Mouse (Mus musculus) MEL (cell line): ENCODE data around the gene Gm28305.

Experiments used
- CHD2 ChIP-seq: IDR thresholded peaks from 2 replicates; pipeline ENCODE4 v1.6.1; 2011; ENCODE audit warnings: low read length, improper control_type of control experiment
- CTCF ChIP-seq, 3 experiments: IDR thresholded peaks in 2 of 3; conservative IDR thresholded peaks in 1 of 3; 2 replicates each; pipeline ENCODE4 v1.5.1; 2011 to 2012; ENCODE audit warnings: low read length in 3 of 3, low read depth in 2 of 3, mild to moderate bottlenecking in 2 of 3, improper control_type of control experiment in 1 of 3, inconsistent platforms in 1 of 3, mixed read lengths in 1 of 3, moderate library complexity in 1 of 3; ENCODE audit not compliant: control insufficient read depth in 1 of 3, insufficient read depth in 1 of 3, poor library complexity in 1 of 3, severe bottlenecking in 1 of 3
- E2F4 ChIP-seq: IDR thresholded peaks from 2 replicates; pipeline ENCODE4 v1.6.1; 2011; ENCODE audit warnings: low read depth, low read length, improper control_type of control experiment, borderline replicate concordance
- EP300 ChIP-seq, 2 experiments: IDR thresholded peaks; 2 replicates each; pipeline ENCODE4 v1.6.1; 2011; ENCODE audit warnings: improper control_type of control experiment in 2 of 2, low read length in 2 of 2, low read depth in 1 of 2, mild to moderate bottlenecking in 1 of 2
- POLR2A ChIP-seq, 2 experiments: IDR thresholded peaks; 2 replicates each; pipeline ENCODE4 v1.6.1; 2011 to 2012; ENCODE audit warnings: low read length in 2 of 2, mild to moderate bottlenecking in 2 of 2, control low read depth in 1 of 2, improper control_type of control experiment in 1 of 2, low read depth in 1 of 2, moderate library complexity in 1 of 2; ENCODE audit not compliant: control insufficient read depth in 1 of 2, insufficient read depth in 1 of 2, poor library complexity in 1 of 2
- SIN3A ChIP-seq: IDR thresholded peaks from 2 replicates; pipeline ENCODE4 v1.6.1; 2012; ENCODE audit warnings: low read length, improper control_type of control experiment, inconsistent platforms
- TBP ChIP-seq: IDR thresholded peaks from 2 replicates; pipeline ENCODE4 v1.8.0; 2011; ENCODE audit warnings: low read depth, low read length, improper control_type of control experiment
- TCF12 ChIP-seq: IDR thresholded peaks from 2 replicates; pipeline ENCODE4 v1.6.1; 2014; ENCODE audit warnings: low read depth, mild to moderate bottlenecking, inconsistent platforms, low read length, improper control_type of control experiment, moderate library complexity
- USF1 ChIP-seq: IDR thresholded peaks from 2 replicates; pipeline ENCODE4 v1.6.1; 2014; ENCODE audit warnings: low read depth, mild to moderate bottlenecking, inconsistent platforms, low read length, improper control_type of control experiment, moderate library complexity
- ZKSCAN1 ChIP-seq: IDR thresholded peaks from 2 replicates; pipeline ENCODE4 v1.6.1; 2012; ENCODE audit warnings: low read depth, mild to moderate bottlenecking, inconsistent platforms, low read length, improper control_type of control experiment, moderate library complexity
- ZMIZ1 ChIP-seq: IDR thresholded peaks from 2 replicates; pipeline ENCODE4 v1.6.1; 2012; ENCODE audit warnings: low read depth, mild to moderate bottlenecking, inconsistent platforms, low read length, improper control_type of control experiment, moderate library complexity

DNA sequence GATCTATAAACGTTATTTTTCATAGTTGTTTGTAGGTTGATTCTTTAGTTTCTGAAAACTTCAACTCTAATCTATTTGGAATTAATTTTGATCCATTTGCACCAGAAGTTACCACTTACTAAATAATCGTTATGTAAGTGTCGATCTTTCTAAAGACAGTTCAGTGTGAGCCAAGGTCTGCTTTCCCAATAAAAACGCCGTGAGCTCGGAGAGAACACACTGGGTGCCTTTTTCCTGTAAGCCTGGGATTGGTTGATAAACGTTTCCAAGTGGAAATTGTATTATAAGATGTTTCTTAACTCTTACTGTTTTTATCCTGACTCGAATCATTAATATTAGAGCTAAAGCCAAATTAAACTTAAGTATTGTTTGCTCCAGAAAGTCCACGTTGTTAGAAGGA is 66.5 kb downstream of the Gm28305 start:
- TF ChIP-seq TBP (no peak), CHD2 (no peak), EP300 (IDR thresholded peaks at IDR 0.05; ENCODE audit: low read depth in 1 of 2, low read length in 2 of 2) (no peak), SIN3A (no peak), POLR2A (IDR thresholded peaks at IDR 0.05; ENCODE audit: control insufficient read depth in 1 of 2, insufficient read depth in 1 of 2, low read depth in 1 of 2, low read length in 2 of 2, poor library complexity in 1 of 2) (no peak), TCF12 (no peak), E2F4 (no peak), CTCF (IDR thresholded peaks at IDR 0.05 in 2 of 3, conservative IDR thresholded peaks at IDR 0.05 in 1 of 3; ENCODE audit: control insufficient read depth in 1 of 3, insufficient read depth in 1 of 3, low read depth in 2 of 3, low read length in 3 of 3, poor library complexity in 1 of 3, severe bottlenecking in 1 of 3) (no peak), ZMIZ1 (no peak), ZKSCAN1 (no peak), USF1 (no peak)
